Mouse (Mus musculus) thymus, adult 2 months (tissue): ENCODE data around the gene Etl4. TPM values are rescaled to one million over a fixed set of nuclear protein-coding genes. Genes with fewer than 3 reads are reported as not detected.
"Not testable (repeated sequence)": the region's sequence is repeated elsewhere in the genome, so short reads cannot be mapped to it uniquely, and the experiment has no call there.

ENCODE experiments used
- DNase-seq: peaks from one replicate; pipeline ENCODE4 v3.0.0; 2021
- H3K27ac ChIP-seq: fragments of 200-500 bp; 2 replicates; pipeline ENCODE4 v1.5.1; 2012; ENCODE audit warnings: low read length, control low read depth; ENCODE audit not compliant: control insufficient read depth, insufficient read depth
- H3K27me3 ChIP-seq: fragments of 200-500 bp; 2 replicates; pipeline ENCODE4 v1.6.1; 2012; ENCODE audit warnings: mild to moderate bottlenecking, low read length, moderate library complexity, mixed read lengths; ENCODE audit not compliant: control insufficient read depth, insufficient read depth
- H3K36me3 ChIP-seq: fragments of 200-500 bp; 2 replicates; pipeline ENCODE4 v1.6.1; 2012; ENCODE audit warnings: mild to moderate bottlenecking, low read length, moderate library complexity; ENCODE audit not compliant: control insufficient read depth, insufficient read depth
- H3K4me1 ChIP-seq: fragments of 200-500 bp; replicated peaks from 2 replicates; pipeline ENCODE4 v1.6.1; 2012; ENCODE audit warnings: low read length; ENCODE audit not compliant: control insufficient read depth, insufficient read depth
- H3K4me3 ChIP-seq: fragments of 200-500 bp; 2 replicates; pipeline ENCODE4 v1.5.1; 2012; ENCODE audit warnings: mild to moderate bottlenecking, low read length, control low read depth, moderate library complexity; ENCODE audit not compliant: control insufficient read depth, insufficient read depth
- CTCF ChIP-seq: fragments of 200-500 bp; IDR thresholded peaks from 2 replicates; pipeline ENCODE4 v1.5.1; 2012; ENCODE audit warnings: mild to moderate bottlenecking, control low read depth, low read length, moderate library complexity, borderline replicate concordance; ENCODE audit not compliant: control insufficient read depth, poor library complexity, insufficient read depth; ENCODE audit errors: extremely low read depth
- POLR2A ChIP-seq: fragments of 200-500 bp; IDR thresholded peaks from 2 replicates; pipeline ENCODE4 v1.6.1; 2012; ENCODE audit warnings: mild to moderate bottlenecking, low read length, control low read depth, moderate library complexity; ENCODE audit not compliant: control insufficient read depth, poor library complexity, insufficient read depth; ENCODE audit errors: extremely low read depth
- WGBS: fragments of 180-500 bp; shearing (Covaris S2); methylation state at CpG from one replicate; pipeline ENCODE4 v1.1.7; 2018; 5-methylcytosine and 5-hydroxymethylcytosine counted together
- polyA plus RNA-seq: library from polyadenylated mRNA; depleted of rRNA; stranded (reverse); fragments of >200 nt; gene quantifications from 2 replicates; pipeline ENCODE4 v1.2.3, GENCODE M21; 2012

Etl4 gene
- polyA plus RNA-seq, 1 experiment, result 9.7 TPM

DNA sequence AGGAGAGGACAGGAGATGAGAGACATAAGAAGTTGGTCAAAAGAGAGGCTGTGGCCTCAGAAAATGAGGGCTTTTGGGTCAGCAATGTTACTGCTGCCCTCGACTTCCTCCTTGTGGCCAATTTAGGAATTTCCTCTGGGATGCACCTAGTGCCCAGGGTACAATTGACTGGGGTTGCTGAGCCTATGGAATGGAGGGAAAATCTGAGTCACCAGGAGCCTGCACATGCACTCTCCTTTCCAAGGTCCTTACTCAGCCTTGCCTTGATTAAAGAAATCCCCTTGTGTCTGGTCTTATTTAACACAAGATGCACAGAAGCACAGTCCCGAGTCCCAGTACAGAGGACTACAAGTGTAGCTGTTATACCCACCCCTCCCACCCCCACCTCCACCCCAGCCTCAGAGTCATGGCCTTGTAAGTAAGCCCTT lies 756.5 kb downstream of the Etl4 start:
- WGBS, result 46% methylated on average over 2 of the region's 2 CpGs
- Histone ChIP-seq H3K27ac (no peak overlapping the region), H3K36me3 (no peaks in the 10 kb centered on the region), H3K27me3 (no peaks in the 10 kb centered on the region), H3K4me3 (no peak overlapping the region), H3K4me1 (no peaks in the 10 kb centered on the region)
- DNase-seq, result no peak
- no peak for TF ChIP-seq CTCF

DNA sequence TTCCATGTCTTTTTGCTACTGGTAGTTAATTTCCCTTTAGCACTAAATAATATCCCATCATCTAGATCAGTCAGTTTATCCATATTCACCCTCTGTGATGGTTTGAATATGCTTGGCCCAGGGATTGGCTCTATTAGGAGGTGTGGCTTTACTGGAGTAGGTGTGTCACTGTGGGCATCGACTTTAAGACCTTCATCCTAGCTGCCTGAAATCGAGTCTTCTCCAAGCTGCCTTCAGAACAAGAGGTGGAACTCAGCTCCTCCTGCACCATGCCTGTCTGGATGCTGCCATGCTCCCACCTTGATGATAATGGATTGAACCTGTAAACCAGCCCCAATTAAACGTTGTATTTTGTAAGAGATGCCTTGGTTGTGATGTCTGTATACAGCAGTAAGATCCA lies 758.3 kb downstream of the Etl4 start:
- no peak for DNase-seq
- H3K27ac ChIP-seq, result no peak overlapping the region
- no peaks in the 10 kb centered on the region for H3K4me1 ChIP-seq
- H3K27me3 ChIP-seq, result no peaks in the 10 kb centered on the region
- WGBS, result 93% methylated on average over 3 of the region's 3 CpGs
- H3K36me3 ChIP-seq, result no peaks in the 10 kb centered on the region
- TF ChIP-seq POLR2A (no peak), CTCF (no peak)
- no peak overlapping the region for H3K4me3 ChIP-seq

DNA sequence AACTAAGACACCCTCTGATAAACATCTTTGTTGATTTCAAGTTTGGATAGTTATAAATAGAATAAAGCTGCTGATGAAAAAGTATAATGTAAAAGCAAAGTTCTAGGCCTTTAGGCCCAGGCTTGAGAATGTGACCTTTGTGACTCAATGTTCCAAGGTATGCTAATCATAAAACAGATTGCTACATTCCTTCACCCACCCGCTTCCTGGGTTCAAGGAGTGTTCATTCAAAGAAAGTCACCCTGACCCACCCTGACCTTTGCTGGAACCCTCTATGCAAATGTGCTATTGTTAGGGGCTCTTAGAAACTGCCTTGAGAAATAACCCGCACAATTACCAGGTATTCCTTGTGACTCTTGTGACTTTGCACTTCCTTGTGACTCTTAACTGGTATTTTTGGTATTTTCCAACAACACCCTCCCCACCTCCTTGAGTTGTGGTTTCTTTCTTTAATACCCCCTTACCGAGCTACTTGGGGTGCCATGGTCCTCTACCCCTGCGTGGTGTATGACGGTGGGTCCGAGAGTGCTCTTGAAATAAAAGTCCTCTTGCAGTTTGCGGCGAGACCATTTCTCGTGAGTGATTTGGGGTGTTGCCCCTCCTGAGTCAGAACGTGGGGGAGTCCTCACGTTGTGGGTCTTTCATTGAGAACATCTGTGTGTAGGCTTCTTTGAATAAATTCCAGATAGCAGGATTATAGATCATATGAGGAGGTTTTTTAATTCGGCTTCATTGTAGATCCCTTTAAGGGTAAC lies 758.9 kb downstream of the Etl4 start:
- DNase-seq, H3K4me1 ChIP-seq, H3K4me3 ChIP-seq, H3K27me3 ChIP-seq, H3K27ac ChIP-seq, H3K36me3 ChIP-seq: not testable (repeated sequence)
- WGBS, result 91% methylated on average over 12 of the region's 12 CpGs

DNA sequence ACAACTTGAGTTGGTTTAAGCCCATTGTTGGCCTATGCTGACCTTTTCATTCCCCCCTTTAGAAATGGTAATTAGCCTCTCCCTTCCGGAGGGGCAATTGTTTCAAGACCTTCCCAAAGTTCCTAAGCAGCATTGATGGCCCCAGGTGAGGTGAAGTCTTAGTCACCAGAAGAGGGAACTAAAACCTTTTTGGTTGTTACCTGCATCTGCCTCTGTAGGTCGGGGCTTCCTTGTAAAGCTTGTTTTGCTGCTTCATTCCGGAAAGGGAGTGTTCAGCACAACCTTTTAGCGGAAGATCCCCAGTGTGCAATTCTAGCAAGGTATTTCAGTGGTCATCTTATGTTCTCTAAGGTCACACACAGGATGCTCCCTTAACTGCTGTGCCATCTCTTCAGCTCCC lies 759.8 kb downstream of the Etl4 start:
- Histone ChIP-seq H3K27ac (no peak overlapping the region), H3K4me1 (no peaks in the 10 kb centered on the region), H3K36me3 (no peaks in the 10 kb centered on the region), H3K4me3 (no peak overlapping the region), H3K27me3 (no peaks in the 10 kb centered on the region)
- no peak for TF ChIP-seq CTCF
- DNase-seq, result no peak
- 84% methylated on average over 4 of the region's 4 CpGs for WGBS

GRCm38 (mm10) chr2:20671546-20672255 lies 762.1 kb downstream of the Etl4 start:
- Histone ChIP-seq H3K27me3 (no peaks in the 10 kb centered on the region), H3K36me3 (no peaks in the 10 kb centered on the region), H3K4me1 (no peaks in the 10 kb centered on the region), H3K27ac (no peak overlapping the region), H3K4me3 (no peak overlapping the region)
- no peak for TF ChIP-seq POLR2A
- no peak for TF ChIP-seq CTCF
- WGBS, result 72% methylated on average over 13 of the region's 13 CpGs
- no peak for DNase-seq

DNA sequence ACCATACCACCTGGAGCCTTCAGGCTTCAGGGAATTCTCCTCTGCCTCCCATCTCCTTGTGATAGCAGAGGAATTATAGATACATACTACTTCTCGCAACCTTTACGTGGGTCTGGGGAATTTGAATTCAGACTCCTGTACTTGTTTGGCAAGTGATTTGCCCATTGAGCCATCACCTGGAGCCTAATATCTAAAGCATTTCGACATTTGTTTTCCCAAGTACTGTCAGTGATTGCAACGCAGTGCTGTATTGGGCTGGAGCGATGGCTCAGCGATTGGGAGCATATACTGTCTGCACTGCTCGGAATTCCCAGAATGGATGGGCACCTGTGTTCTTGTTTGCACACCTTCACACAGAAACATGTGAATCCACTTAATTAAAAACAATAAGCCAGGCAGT lies 762.7 kb downstream of the Etl4 start:
- no peak for DNase-seq
- no peaks in the 10 kb centered on the region for H3K4me1 ChIP-seq
- H3K27me3 ChIP-seq, result no peaks in the 10 kb centered on the region
- H3K36me3 ChIP-seq, result no peaks in the 10 kb centered on the region
- TF ChIP-seq CTCF (no peak), POLR2A (no peak)
- WGBS, result 95% methylated on average over 7 of the region's 7 CpGs
- no peak overlapping the region for H3K27ac ChIP-seq
- no peak overlapping the region for H3K4me3 ChIP-seq
